Mouse (Mus musculus): Measurements from ENCODE around the gene Kcnmb3. TPM values are rescaled to one million over a fixed set of nuclear protein-coding genes. Genes with fewer than 3 reads are reported as not detected.

Gene Kcnmb3
- not detected in 2 replicates for total RNA-seq (2012; rRNA removed)
- polyA plus RNA-seq (2012; ENCODE audit: insufficient read depth in 1 of 2, insufficient read length in 2 of 2, low read depth in 1 of 2, low replicate concordance in 2 of 2, missing spikeins in 1 of 2), result not detected

GRCm38 (mm10) chr3:32492097-32493090 is at the start of gene Kcnmb3:
Gene Kcnmb3 (minus strand): TSS chr3:32492231.
- no peaks in the 10 kb centered on the region for H3K79me2 ChIP-seq (ENCODE audit: control insufficient read depth, insufficient read depth, low read length, poor library complexity)
- no peak within 1 kb of the TSS for H3K9ac ChIP-seq (ENCODE audit: control insufficient read depth, low read depth, low read length, poor library complexity, severe bottlenecking)
- no peaks in the 10 kb centered on the region for H3K36me3 ChIP-seq (ENCODE audit: control insufficient read depth in 1 of 2, insufficient read depth in 2 of 2, low read length in 2 of 2)
- H3K4me1 ChIP-seq (ENCODE audit: control insufficient read depth in 1 of 2, insufficient read depth in 2 of 2, low read length in 2 of 2), result no peaks in the 10 kb centered on the region
- no peaks in the 10 kb centered on the region for H3K9me3 ChIP-seq (replicated peaks; ENCODE audit: insufficient read depth, low read length)
- H3K4me3 ChIP-seq (ENCODE audit: control insufficient read depth in 1 of 2, insufficient read depth in 1 of 2, low read depth in 2 of 2, low read length in 2 of 2), result no peak within 1 kb of the TSS
- no peak within 1 kb of the TSS for H3K27ac ChIP-seq (ENCODE audit: control insufficient read depth, low read depth, low read length)
- no peak for TF ChIP-seq GABPA (IDR thresholded peaks at IDR 0.05; ENCODE audit: low read depth, low read length)
- TF ChIP-seq ZMIZ1 (IDR thresholded peaks at IDR 0.05; ENCODE audit: low read depth, low read length), result no peak
- TF ChIP-seq POLR2A (IDR thresholded peaks at IDR 0.05; ENCODE audit: control insufficient read depth in 1 of 2, insufficient read depth in 1 of 2, low read depth in 1 of 2, low read length in 2 of 2, poor library complexity in 1 of 2), result no peak
- no peak for TF ChIP-seq USF1 (IDR thresholded peaks at IDR 0.05; ENCODE audit: low read depth, low read length)
- TF ChIP-seq HCFC1 (IDR thresholded peaks at IDR 0.05; ENCODE audit: low read depth, low read length), result no peak
- no peak for TF ChIP-seq SMC3 (IDR thresholded peaks at IDR 0.05; ENCODE audit: low read depth, low read length)
- TF ChIP-seq MAFK (IDR thresholded peaks at IDR 0.05; ENCODE audit: borderline replicate concordance, low read depth, low read length), result no peak
- DNase-seq (ENCODE audit: low read depth, low spot score), result no peak
- peaks cover 0 to 3% of the 10 kb centered on the region in 2 experiments; a peak in 2 of 4 replicates for H3K27me3 ChIP-seq (ENCODE audit: control insufficient read depth in 1 of 2, insufficient read depth in 2 of 2, low read length in 2 of 2)

GRCm38 (mm10) chr3:32538091-32538490 is 46.1 kb upstream of the Kcnmb3 start:
- Histone ChIP-seq H3K9me3 (replicated peaks; ENCODE audit: insufficient read depth, low read length) (no peaks in the 10 kb centered on the region), H3K4me3 (ENCODE audit: control insufficient read depth in 1 of 2, insufficient read depth in 1 of 2, low read depth in 2 of 2, low read length in 2 of 2) (no peak overlapping the region), H3K4me1 (ENCODE audit: control insufficient read depth in 1 of 2, insufficient read depth in 2 of 2, low read length in 2 of 2) (peaks cover 2 to 13% of the 10 kb centered on the region in 2 experiments; a peak in 3 of 4 replicates), H3K79me2 (ENCODE audit: control insufficient read depth, insufficient read depth, low read length, poor library complexity) (no peaks in the 10 kb centered on the region), H3K36me3 (ENCODE audit: control insufficient read depth in 1 of 2, insufficient read depth in 2 of 2, low read length in 2 of 2) (peaks cover 13% of the 10 kb centered on the region in 2 experiments), H3K27ac (ENCODE audit: control insufficient read depth, low read depth, low read length) (no peak overlapping the region), H3K9ac (ENCODE audit: control insufficient read depth, low read depth, low read length, poor library complexity, severe bottlenecking) (no peak overlapping the region), H3K27me3 (ENCODE audit: control insufficient read depth in 1 of 2, insufficient read depth in 2 of 2, low read length in 2 of 2) (no peaks in the 10 kb centered on the region)
- DNase-seq (ENCODE audit: low read depth, low spot score), result no peak
- TF ChIP-seq EP300 (IDR thresholded peaks at IDR 0.05; ENCODE audit: low read depth in 1 of 2, low read length in 2 of 2), result no peak
- TF ChIP-seq HCFC1 (IDR thresholded peaks at IDR 0.05; ENCODE audit: low read depth, low read length), result no peak
- no peak for TF ChIP-seq TAL1 (IDR thresholded peaks at IDR 0.05; ENCODE audit: low read length)
- no peak for TF ChIP-seq SIN3A (IDR thresholded peaks at IDR 0.05; ENCODE audit: low read length)
- no peak for TF ChIP-seq MXI1 (IDR thresholded peaks at IDR 0.05; ENCODE audit: low read depth, low read length)
- TF ChIP-seq RCOR1 (IDR thresholded peaks at IDR 0.05; ENCODE audit: low read depth, low read length), result no peak

DNA sequence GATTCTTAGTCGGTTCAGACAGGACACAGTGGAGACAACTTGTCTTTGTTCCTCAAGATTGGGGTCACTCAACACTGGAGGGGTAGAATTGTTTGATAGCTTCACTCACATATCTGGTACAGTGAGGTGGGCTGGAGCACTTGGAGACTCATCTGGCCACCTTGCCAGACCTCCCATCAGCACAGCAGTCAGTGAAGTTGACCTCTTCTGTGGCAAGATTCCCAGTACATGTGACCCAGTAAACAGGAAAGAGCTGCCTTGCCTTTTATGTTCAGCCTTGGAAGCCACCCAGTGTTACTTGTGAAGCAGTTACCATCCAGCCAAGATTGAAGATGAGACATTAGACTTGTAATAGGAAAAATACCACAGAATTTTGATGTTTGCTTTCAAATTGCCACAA is 45.5 kb upstream of the Kcnmb3 start:
- Histone ChIP-seq H3K4me1 (ENCODE audit: control insufficient read depth in 1 of 2, insufficient read depth in 2 of 2, low read length in 2 of 2) (peaks cover 2 to 13% of the 10 kb centered on the region in 2 experiments; a peak in 3 of 4 replicates), H3K79me2 (ENCODE audit: control insufficient read depth, insufficient read depth, low read length, poor library complexity) (no peaks in the 10 kb centered on the region), H3K36me3 (ENCODE audit: control insufficient read depth in 1 of 2, insufficient read depth in 2 of 2, low read length in 2 of 2) (peaks cover 12 to 13% of the 10 kb centered on the region in 2 experiments), H3K9ac (ENCODE audit: control insufficient read depth, low read depth, low read length, poor library complexity, severe bottlenecking) (no peak overlapping the region), H3K27me3 (ENCODE audit: control insufficient read depth in 1 of 2, insufficient read depth in 2 of 2, low read length in 2 of 2) (no peaks in the 10 kb centered on the region), H3K4me3 (ENCODE audit: control insufficient read depth in 1 of 2, insufficient read depth in 1 of 2, low read depth in 2 of 2, low read length in 2 of 2) (no peak overlapping the region), H3K27ac (ENCODE audit: control insufficient read depth, low read depth, low read length) (no peak overlapping the region), H3K9me3 (replicated peaks; ENCODE audit: insufficient read depth, low read length) (no peaks in the 10 kb centered on the region)
- DNase-seq (ENCODE audit: low read depth, low spot score), result no peak
- TF ChIP-seq UBTF (IDR thresholded peaks at IDR 0.05; ENCODE audit: borderline replicate concordance, insufficient read depth, low read depth, low read length) (no peak), E2F4 (IDR thresholded peaks at IDR 0.05; ENCODE audit: borderline replicate concordance, low read depth, low read length) (no peak), ETS1 (IDR thresholded peaks at IDR 0.05; ENCODE audit: low read depth, low read length) (no peak), ZNF384 (IDR thresholded peaks at IDR 0.05; ENCODE audit: low read depth, low read length) (no peak), RAD21 (IDR thresholded peaks at IDR 0.05; ENCODE audit: low read depth, low read length) (no peak), RCOR1 (IDR thresholded peaks at IDR 0.05; ENCODE audit: low read depth, low read length) (no peak), SMC3 (IDR thresholded peaks at IDR 0.05; ENCODE audit: low read depth, low read length) (no peak), MYC (IDR thresholded peaks at IDR 0.05; ENCODE audit: low read depth, low read length) (no peak), ZMIZ1 (IDR thresholded peaks at IDR 0.05; ENCODE audit: low read depth, low read length) (no peak)

Data from MEL (cell line).